Mouse (Mus musculus): ENCODE measurements at regions not wholly inside any gene's neighbourhood (a gene's known extent, or its start where the extent isn't known, plus 50 kb on each side); places are given as distances from the start of the nearest gene placed in this dataset.

GRCm38 (mm10) chr13:97697262-97697661 lies 63.2 kb downstream of the Gm10260 start:
- no peak for TF ChIP-seq POLR2A (IDR thresholded peaks at IDR 0.05; ENCODE audit: low read depth, low read length)
- no peak for TF ChIP-seq CTCF (IDR thresholded peaks at IDR 0.05; ENCODE audit: borderline replicate concordance, insufficient read depth, low read length)
